Mouse (Mus musculus) erythroblast, embryonic 14.5 days (primary cell): ENCODE data around the gene Macrod1. TPM values are rescaled to one million over a fixed set of nuclear protein-coding genes. Genes with fewer than 3 reads are reported as not detected.

Source experiments
- H3K27me3 ChIP-seq: 2 replicates; pipeline ENCODE4 v1.6.1; 2012; ENCODE audit warnings: inconsistent platforms; ENCODE audit not compliant: control insufficient read depth
- H3K36me3 ChIP-seq: 2 replicates; pipeline ENCODE4 v1.6.1; 2012; ENCODE audit warnings: mild to moderate bottlenecking, inconsistent platforms; ENCODE audit not compliant: control insufficient read depth
- H3K4me1 ChIP-seq: 2 replicates; pipeline ENCODE4 v1.6.1; 2012; ENCODE audit warnings: inconsistent platforms; ENCODE audit not compliant: control insufficient read depth
- H3K4me3 ChIP-seq: replicated peaks from 2 replicates; pipeline ENCODE3; 2012; ENCODE audit warnings: moderate library complexity, mild to moderate bottlenecking, inconsistent platforms
- H3K9me3 ChIP-seq: 2 replicates; pipeline ENCODE4 v1.6.1; 2012; ENCODE audit warnings: low read length, inconsistent platforms, mixed read lengths; ENCODE audit not compliant: control insufficient read depth
- GATA1 ChIP-seq: IDR thresholded peaks from 2 replicates; pipeline ENCODE4 v1.6.1; 2012; ENCODE audit warnings: low read length, inconsistent platforms, mixed read lengths
- TAL1 ChIP-seq: IDR thresholded peaks from 3 replicates; pipeline ENCODE4 v1.6.1; 2012; ENCODE audit warnings: low read length, inconsistent platforms, mixed read lengths
- polyA plus RNA-seq: library from polyadenylated mRNA; stranded (reverse); fragments of >175 nt; gene quantifications from 2 replicates; pipeline ENCODE4 v1.2.3, GENCODE M21; 2012

The Macrod1 gene
- polyA plus RNA-seq, 1 experiment = 2.0 TPM

- Histone ChIP-seq H3K4me3 (no peak overlapping the region), H3K4me1 (peaks cover 5% of the 10 kb centered on the region), H3K27me3 (peaks cover 25% of the 10 kb centered on the region), H3K36me3 (no peaks in the 10 kb centered on the region), H3K9me3 (no peaks in the 10 kb centered on the region)
- TF ChIP-seq TAL1 (no peak), GATA1 (no peak)
Measured at GRCm38 (mm10) chr19:7151927-7152653, 95.5 kb downstream of the Macrod1 start.

DNA sequence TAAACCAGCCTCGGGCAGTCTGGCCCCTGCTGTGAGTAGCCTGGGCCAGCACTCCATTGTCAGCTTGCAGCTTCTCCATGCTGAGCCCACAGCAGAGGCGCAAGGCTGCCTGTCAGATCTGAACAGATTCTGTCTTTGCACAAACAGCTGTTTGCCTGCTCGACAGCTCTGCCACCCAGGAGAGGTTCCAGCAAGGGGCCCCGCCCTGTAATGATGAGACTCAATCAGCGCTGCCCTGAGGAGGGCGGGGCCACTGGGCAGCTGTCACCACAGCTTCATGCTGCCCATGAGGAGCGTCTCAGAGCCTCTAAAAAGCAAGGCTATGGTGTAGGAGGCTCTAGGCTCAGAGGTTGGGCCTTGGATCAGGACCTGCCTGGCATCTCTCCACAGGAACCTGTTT, 96.6 kb downstream of the Macrod1 start:
- no peaks in the 10 kb centered on the region for H3K36me3 ChIP-seq

DNA sequence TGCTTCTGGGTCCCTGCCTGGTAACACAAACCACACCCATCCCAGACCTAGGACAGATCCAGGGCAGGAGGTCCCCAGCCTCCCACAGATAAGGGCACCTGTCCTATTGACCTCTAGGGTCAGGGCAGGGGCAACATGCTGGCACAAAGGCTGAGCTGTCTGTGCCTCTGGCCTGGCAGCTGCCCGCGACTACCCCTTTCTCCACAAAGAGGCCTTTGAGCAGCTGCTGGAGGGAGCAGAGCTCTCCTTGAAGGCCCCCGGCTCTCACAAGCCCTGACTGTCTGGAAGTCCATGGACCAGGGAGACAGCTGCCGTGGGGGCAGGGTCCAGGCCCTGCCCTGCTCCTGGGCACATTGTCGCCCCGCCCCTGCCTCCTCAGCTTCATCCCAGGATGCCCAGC, 98.6 kb downstream of the Macrod1 start:
- Histone ChIP-seq H3K27me3 (peaks cover 23% of the 10 kb centered on the region), H3K36me3 (no peaks in the 10 kb centered on the region), H3K4me3 (no peak overlapping the region), H3K4me1 (peaks cover 5% of the 10 kb centered on the region), H3K9me3 (no peaks in the 10 kb centered on the region)
- TF ChIP-seq TAL1 (no peak), GATA1 (no peak)

More for the DNA sequence above, 96.6 kb downstream of the Macrod1 start:
- Histone ChIP-seq H3K4me3 (no peak overlapping the region), H3K27me3 (peaks cover 27% of the 10 kb centered on the region), H3K9me3 (no peaks in the 10 kb centered on the region), H3K4me1 (peaks cover 5% of the 10 kb centered on the region)
- no peak for TF ChIP-seq TAL1
- no peak for TF ChIP-seq GATA1

- H3K36me3 ChIP-seq = no peaks in the 10 kb centered on the region
- no peak overlapping the region for H3K4me3 ChIP-seq
- H3K4me1 ChIP-seq = peaks cover 7% of the 10 kb centered on the region
- TF ChIP-seq TAL1 = no peak
- no peak for TF ChIP-seq GATA1
- peaks cover 36% of the 10 kb centered on the region for H3K27me3 ChIP-seq
- no peaks in the 10 kb centered on the region for H3K9me3 ChIP-seq
Measured at GRCm38 (mm10) chr19:7157734-7158133, 101.1 kb downstream of the Macrod1 start.

DNA sequence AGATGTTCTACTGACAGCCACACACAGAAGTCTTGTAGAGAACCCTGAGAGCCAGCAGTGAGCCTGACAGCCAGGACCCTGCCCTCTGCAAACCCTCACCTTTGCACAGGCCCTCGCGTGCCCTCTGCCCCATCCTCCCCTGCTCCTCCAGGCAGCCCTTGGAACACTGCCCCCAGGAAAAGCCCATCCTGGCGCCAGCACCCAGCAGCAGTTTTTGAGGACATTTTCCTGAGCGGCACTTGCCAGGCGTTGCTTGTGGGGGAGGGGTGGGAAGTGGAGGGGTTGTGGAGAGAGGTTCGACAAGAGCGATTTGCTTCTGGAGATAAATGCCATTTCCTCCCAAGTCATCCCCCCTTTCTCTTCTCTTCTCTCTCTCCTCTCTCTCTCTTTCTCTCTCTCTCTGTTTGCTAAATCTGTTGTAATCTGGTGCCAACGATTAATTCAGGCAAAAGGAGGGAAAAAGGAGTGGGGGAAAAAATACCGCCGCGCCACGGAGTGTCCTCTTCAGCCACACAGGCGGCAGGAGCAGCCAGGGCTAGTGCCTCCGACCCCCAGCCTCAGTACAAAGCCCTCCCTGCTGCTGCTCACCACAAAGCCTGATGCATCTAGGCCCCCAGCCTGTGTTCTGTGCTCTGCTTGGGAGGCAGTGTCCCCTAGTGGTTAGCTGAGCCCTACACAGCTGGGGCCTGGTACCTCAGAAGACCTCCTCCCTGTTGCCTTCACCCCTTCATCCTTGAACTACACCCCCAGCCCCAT, 103.7 kb downstream of the Macrod1 start:
- peaks cover 60% of the 10 kb centered on the region for H3K27me3 ChIP-seq
- TF ChIP-seq GATA1 = no peak
- no peak for TF ChIP-seq TAL1
- no peak overlapping the region for H3K4me3 ChIP-seq

GRCm38 (mm10) chr19:7161064-7161463, 104.5 kb downstream of the Macrod1 start:
- H3K36me3 ChIP-seq = no peaks in the 10 kb centered on the region
- TF ChIP-seq TAL1 = no peak
- no peak for TF ChIP-seq GATA1
- peaks cover 2% of the 10 kb centered on the region for H3K4me1 ChIP-seq
- peaks cover 67% of the 10 kb centered on the region for H3K27me3 ChIP-seq
- no peaks in the 10 kb centered on the region; the same call in 1 of the 2 replicates for H3K9me3 ChIP-seq
- H3K4me3 ChIP-seq = no peak overlapping the region

More for the DNA sequence above, 103.7 kb downstream of the Macrod1 start:
- H3K36me3 ChIP-seq = no peaks in the 10 kb centered on the region
- H3K4me1 ChIP-seq = peaks cover 2% of the 10 kb centered on the region
- no peaks in the 10 kb centered on the region; the same call in 1 of the 2 replicates for H3K9me3 ChIP-seq

DNA sequence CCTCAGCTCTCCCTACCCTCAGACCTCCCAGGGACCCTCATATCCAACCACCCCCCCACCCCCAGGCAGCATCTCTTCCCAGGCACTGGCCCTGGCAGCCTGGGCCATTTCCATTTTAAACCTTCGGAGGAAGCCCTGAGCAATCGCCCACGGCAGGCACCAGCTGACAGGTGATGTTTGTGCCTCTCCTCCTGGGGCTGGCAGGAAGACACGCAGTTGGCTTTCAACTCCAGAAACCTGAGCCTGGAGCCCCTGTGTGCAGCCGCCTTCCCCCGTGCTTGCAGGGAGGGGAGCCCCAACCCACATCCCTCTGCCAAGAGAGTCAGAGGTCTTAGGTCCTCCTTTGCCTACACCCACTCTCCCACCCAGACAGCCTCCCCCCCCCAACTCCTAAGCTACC, 107.6 kb downstream of the Macrod1 start:
- Histone ChIP-seq H3K9me3 (no peaks in the 10 kb centered on the region; the same call in 1 of the 2 replicates), H3K4me1 (peaks cover 2% of the 10 kb centered on the region), H3K36me3 (no peaks in the 10 kb centered on the region), H3K27me3 (peaks cover 84% of the 10 kb centered on the region), H3K4me3 (no peak overlapping the region)
- TF ChIP-seq GATA1 = no peak
- no peak for TF ChIP-seq TAL1

GRCm38 (mm10) chr19:7164820-7165323, 108.3 kb downstream of the Macrod1 start:
- TF ChIP-seq TAL1 (no peak), GATA1 (no peak)
- Histone ChIP-seq H3K27me3 (peaks cover 80% of the 10 kb centered on the region), H3K4me3 (no peak overlapping the region), H3K9me3 (no peaks in the 10 kb centered on the region; the same call in 1 of the 2 replicates), H3K4me1 (peaks cover 2% of the 10 kb centered on the region), H3K36me3 (no peaks in the 10 kb centered on the region)
